Mouse (Mus musculus): ENCODE data around the gene Trmt11. TPM values are rescaled to one million over a fixed set of nuclear protein-coding genes. Genes with fewer than 3 reads are reported as not detected.
"Not testable (repeated sequence)": the region's sequence is repeated elsewhere in the genome, so short reads cannot be mapped to it uniquely, and the experiment has no call there.

Gene Trmt11
- total RNA-seq, 2 experiments from 2014 or later: 6.9 to 7.8 TPM

- DNase-seq (ENCODE audit: low spot score in 2 of 2): no peak
These were observed 34.2 kb downstream of the Trmt11 start for GRCm38 (mm10) chr10:30566364-30566763.

- DNase-seq (ENCODE audit: low spot score in 2 of 2): no peak
These were observed 35.9 kb downstream of the Trmt11 start for GRCm38 (mm10) chr10:30564651-30565050.

- DNase-seq (ENCODE audit: low spot score in 2 of 2): no peak
These were observed 44.6 kb downstream of the Trmt11 start for GRCm38 (mm10) chr10:30555686-30556578.

GRCm38 (mm10) chr10:30552377-30552776, 48.2 kb downstream of the Trmt11 start:
- DNase-seq (ENCODE audit: low spot score in 2 of 2): no peak

GRCm38 (mm10) chr10:30549974-30550373, 50.6 kb downstream of the Trmt11 start:
- DNase-seq (ENCODE audit: low spot score in 2 of 2): no peak

GRCm38 (mm10) chr10:30538538-30538815, 62.1 kb downstream of the Trmt11 start:
- no peak for DNase-seq (ENCODE audit: low spot score in 2 of 2)

GRCm38 (mm10) chr10:30537734-30538537, 62.6 kb downstream of the Trmt11 start:
- DNase-seq (ENCODE audit: low spot score in 2 of 2): peak in 1 of 2 experiments; percentile 10

GRCm38 (mm10) chr10:30535930-30536329, 64.6 kb downstream of the Trmt11 start:
- not testable (repeated sequence) for DNase-seq (ENCODE audit: low spot score in 2 of 2)

GRCm38 (mm10) chr10:30527122-30527521, 73.4 kb downstream of the Trmt11 start:
- DNase-seq (ENCODE audit: low spot score in 2 of 2): no peak

- no peak for DNase-seq (ENCODE audit: low spot score in 2 of 2)
These were observed 78.8 kb downstream of the Trmt11 start for GRCm38 (mm10) chr10:30521727-30522126.

- no peak for DNase-seq (ENCODE audit: low spot score in 2 of 2)
These were observed 81.4 kb downstream of the Trmt11 start for GRCm38 (mm10) chr10:30519143-30519542.

GRCm38 (mm10) chr10:30517224-30517623, 83.3 kb downstream of the Trmt11 start:
- DNase-seq (ENCODE audit: low spot score in 2 of 2): no peak

- DNase-seq (ENCODE audit: low spot score in 2 of 2): no peak
These were observed 83.8 kb downstream of the Trmt11 start for GRCm38 (mm10) chr10:30516771-30517170.

GRCm38 (mm10) chr10:30504736-30505135, 95.8 kb downstream of the Trmt11 start:
- DNase-seq (ENCODE audit: low spot score in 2 of 2): no peak

- no peak for DNase-seq (ENCODE audit: low spot score in 2 of 2)
These were observed 97.4 kb downstream of the Trmt11 start for GRCm38 (mm10) chr10:30503168-30503567.

- DNase-seq (ENCODE audit: low spot score in 2 of 2): no peak
These were observed 97.8 kb downstream of the Trmt11 start for GRCm38 (mm10) chr10:30502718-30503117.

- not testable (repeated sequence) for DNase-seq (ENCODE audit: low spot score in 2 of 2)
These were observed 102.3 kb downstream of the Trmt11 start for GRCm38 (mm10) chr10:30498223-30498622.

Other genes starting within 250 kb of the Trmt11 start
- gene Hint3, start 28.9 kb upstream of the Trmt11 start, total RNA-seq (2021): 10 to 100 TPM; 48.5 to 50.9 TPM
- 10 to 100 TPM; 29.2 to 30.2 TPM for gene Ncoa7, start 202.6 kb upstream of the Trmt11 start, total RNA-seq (2021)
- 1 to 10 TPM; 1.1 to 2.2 TPM for gene Hey2, start 242.1 kb upstream of the Trmt11 start, total RNA-seq (2021)

All from adrenal gland, adult 18-20 months (tissue).